Mouse (Mus musculus) thymus, postnatal 25 days (tissue): ENCODE measurements at regions not wholly inside any gene's neighbourhood (a gene's known extent, or its start where the extent isn't known, plus 50 kb on each side); places are given as distances from the start of the nearest gene placed in this dataset.
"Not testable (repeated sequence)": the region's sequence is repeated elsewhere in the genome, so short reads cannot be mapped to it uniquely, and the experiment has no call there.

ENCODE experiments used
- DNase-seq: peaks from one replicate; pipeline ENCODE4 v3.0.0; 2022

DNA sequence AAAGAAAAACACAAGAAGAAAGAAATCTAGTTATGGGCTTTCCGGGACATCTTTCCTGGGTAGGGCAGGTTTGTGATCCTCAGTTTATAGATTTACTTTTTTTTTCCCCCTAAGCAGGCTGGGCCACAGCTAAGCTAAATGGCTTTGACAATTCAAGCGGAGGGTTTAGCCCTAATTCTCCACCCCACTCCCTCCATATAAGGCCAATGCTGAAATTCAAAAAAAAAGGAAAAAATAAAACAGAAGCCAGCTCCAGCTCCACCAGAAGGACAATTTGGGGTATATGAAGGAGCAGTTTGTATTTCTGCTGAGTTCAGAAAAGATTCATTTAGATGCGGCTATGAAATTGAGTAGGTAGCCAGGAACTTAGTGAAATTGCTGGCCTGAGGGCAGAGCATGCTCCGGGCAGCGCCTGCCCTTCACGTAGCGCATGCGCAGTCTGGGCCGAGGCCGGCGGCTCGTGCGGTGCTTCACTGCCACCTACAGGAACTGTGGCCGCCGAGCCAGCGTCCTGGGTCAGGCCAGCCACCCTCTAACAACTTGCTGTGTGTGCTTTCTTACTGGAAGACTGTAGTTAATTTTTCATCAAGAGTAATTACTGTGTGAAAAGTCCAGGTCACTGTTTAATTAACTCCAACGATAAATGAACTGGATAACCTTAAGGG, 364.5 kb downstream of the Lrig3 start:
- DNase-seq: peak; percentile 11

DNA sequence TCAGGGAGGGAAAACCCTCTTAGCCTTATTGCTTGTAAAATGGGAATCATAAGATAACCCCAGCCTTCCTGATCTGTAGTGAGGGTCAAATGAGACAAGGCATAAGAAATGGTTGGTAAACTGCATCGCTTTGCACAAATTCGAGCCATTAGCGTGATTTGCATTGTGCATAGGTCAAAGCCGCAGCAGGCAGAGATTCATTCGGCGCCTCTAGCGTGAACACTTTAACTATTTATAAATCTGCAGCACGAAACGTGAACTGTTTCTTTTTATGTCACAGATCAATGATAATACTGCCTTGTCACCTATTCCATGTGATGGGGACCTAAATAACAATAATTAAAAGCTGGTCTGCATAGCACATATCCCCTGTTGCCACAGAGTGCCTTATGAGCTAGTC, 354.9 kb downstream of the Lrig3 start:
- no peak for DNase-seq

DNA sequence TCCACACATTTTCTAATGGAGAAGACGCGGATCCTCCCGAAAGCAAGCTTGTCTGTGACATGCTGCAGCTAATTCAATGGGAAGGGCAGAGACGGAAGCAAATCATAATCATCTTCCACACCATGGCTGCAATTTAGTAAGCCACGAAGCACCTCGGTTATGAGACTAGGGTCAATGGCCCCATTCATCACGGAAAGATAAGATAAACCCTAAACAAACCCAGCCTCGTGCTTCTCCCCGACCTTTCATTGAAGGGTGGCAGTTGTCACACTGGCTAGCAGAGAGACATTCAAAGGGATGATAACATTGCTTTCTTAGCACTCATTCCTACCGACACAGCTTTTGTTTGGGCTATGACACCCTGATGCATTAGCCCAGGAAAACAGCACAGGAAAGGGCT, 353.8 kb downstream of the Lrig3 start:
- DNase-seq: no peak

DNA sequence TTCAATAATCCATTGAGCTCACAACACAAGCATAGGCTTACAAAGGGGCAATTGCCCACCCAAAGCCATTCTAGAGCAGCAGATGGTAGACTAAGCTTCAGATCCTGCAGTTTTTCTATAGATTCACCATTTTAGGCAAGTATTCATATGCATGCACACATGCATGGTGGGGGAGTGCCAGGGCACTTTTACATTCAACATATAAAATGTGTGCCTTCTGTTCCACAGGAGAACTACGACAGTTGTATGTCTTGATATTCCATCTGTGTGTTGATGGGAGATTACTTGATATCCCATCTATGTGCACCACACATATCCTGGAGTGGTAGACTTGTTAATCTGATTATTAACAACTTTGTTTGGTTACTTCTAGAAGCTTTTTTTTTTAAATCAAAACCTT, 334.0 kb downstream of the Lrig3 start:
- no peak for DNase-seq

DNA sequence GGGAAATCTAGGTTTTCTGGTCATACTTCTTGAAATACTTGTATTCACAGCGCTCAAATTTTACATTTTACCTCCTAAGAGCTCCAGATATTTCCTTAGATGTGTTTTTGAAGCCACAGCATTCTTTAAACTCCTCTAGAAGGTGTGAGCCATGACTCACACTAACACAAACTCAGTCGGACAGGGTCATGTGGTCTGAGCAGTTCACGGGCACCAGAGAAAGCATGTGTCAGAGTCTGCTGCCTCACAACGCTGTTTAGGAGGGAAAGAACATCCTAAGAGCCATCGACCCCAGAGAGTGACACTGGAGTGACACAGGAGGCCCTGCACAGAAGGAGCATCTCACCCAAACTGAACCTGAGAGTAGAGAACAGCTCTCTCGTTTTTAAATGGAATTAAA, 332.2 kb downstream of the Lrig3 start:
- no peak for DNase-seq

- no peak for DNase-seq
Observed at GRCm38 (mm10) chr10:126295853-126296252, 329.9 kb downstream of the Lrig3 start.

GRCm38 (mm10) chr10:126291765-126292164, 325.8 kb downstream of the Lrig3 start:
- no peak for DNase-seq

DNA sequence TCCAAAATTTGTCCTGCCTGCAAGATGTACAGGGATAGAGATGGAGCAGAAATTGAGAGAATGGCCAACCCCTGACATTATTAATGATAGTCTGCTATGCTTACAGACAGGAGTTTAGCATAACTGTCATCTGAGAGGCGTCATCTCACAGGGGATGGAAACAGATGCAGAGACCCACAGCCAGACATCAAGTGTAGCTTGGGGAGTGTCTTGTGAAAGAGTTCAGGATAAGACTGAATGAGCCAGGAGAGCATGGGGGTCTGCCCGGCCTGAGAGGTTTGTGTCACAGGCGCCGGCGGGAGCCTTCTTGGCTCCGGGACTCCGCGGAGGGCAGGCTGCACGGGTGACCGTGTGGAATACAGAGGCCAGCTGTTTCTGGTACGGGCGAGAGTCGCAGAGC, 319.1 kb downstream of the Lrig3 start:
- DNase-seq: not testable (repeated sequence)

DNA sequence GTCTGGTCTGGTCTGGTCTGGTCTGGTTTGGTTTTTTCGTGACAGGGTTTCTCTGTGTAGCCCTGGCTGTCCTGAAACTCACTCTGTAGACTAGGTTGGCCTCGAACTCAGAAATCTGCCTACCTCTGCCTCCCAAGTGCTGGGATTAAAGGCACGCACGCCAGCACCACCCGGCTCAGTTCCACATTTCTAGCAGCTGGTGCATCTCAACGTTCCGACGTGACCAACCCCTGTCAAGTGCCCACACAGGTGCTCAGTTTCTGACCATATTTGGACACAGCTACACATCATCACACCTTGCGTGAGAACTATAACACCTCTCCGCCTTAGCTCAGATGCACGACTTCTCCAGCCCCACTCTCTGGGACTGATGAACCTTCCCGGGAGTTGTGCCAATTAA, 304.4 kb downstream of the Lrig3 start:
- no peak for DNase-seq

GRCm38 (mm10) chr10:126267321-126267998, 301.5 kb downstream of the Lrig3 start:
- no peak for DNase-seq

GRCm38 (mm10) chr10:126257171-126257570, 291.2 kb downstream of the Lrig3 start:
- DNase-seq: no peak

- DNase-seq: no peak
Observed at GRCm38 (mm10) chr10:126254198-126254597, 288.2 kb downstream of the Lrig3 start.

DNA sequence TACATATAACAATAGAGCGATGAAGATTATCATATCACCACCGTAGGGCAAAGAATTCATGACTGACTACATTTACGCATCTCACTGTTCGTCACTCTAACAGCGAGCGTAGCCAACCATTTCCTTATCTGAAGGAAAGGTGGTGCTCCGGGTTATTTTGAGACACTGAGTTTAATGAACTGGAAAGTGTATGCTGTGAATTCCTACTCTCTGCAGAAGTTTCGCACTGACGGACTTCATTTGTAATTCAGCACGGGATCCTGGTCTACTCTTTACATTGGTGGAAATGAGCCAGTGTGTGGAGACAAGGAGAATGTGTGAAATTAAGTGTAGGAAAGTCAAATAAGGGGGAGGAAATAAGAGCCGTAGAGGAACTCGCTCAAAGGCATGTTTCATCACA, 283.2 kb downstream of the Lrig3 start:
- DNase-seq: no peak

DNA sequence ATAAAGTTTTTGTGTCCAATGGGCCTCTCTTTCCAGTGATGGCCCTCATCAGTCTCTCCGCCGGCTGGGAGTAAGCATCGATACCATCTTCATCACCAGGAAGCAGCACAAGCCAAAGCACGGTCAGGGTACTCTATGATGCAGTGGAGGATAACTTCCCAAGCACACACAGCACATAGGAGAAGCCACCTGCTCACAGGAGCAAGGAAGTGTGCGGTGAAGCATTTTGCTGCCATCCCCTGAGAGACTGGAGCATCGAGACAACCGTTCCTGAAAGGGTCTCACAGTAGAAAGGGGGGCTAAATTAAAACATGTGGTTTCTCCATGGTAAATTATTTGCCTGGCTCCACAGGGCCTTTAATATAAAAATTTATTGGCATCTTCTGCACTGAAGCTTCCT, 277.1 kb downstream of the Lrig3 start:
- no peak for DNase-seq

DNA sequence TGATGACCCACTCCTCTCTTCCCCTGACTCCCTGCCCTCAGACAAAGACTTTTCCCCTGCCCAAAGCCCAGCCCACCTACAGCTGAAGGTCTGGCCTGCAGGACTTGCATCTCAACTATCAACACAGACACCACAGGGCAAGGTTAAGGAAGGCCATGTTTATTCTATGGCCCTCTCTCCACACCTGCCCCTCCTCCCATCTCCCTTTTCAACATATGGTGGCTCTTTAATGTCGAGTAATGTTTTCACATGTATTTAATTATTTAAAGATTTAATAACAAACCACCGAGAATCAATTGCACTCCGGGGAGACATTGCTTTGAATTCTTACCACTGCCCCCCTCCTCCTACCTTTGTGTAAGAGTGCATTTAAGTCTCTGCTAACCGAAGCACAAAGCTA, 273.6 kb downstream of the Lrig3 start:
- no peak for DNase-seq
